Mouse (Mus musculus): ENCODE data around the gene Rtl6.

DNA sequence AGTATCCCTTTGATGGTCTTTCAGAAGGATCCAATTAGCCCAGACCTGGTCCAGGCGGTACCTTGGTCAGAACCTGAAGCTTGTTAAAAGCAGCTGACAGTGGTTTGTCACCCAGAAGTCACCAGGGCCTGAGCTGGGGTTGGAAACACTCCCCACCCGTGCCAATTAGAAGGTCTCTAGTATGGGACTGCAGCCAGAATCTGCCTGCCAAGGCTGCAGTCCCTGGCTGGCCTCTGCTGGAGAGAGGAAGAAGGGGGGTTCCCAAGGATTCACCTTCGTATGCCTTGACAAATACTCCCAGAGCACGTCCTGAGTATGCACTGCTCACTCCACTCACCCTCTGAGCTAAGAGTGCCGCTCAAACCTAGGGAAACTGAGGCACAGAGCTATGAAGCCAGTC is 34.6 kb upstream of the Rtl6 start:
- TF ChIP-seq EP300 (IDR thresholded peaks at IDR 0.05; ENCODE audit: insufficient read depth, low read depth, low read length) (0 out of 2 replicates have a peak, but pooled peaks have one; percentile 12), POLR2A (IDR thresholded peaks at IDR 0.05; ENCODE audit: insufficient read depth, low read depth, low read length) (no peak), CTCF (IDR thresholded peaks at IDR 0.05) (peak; percentile 52)

Measured in heart, adult 2 months (tissue).